In genomic region chr5:103773100-103773552, GRCm38 (mm10) we compare ENCODE assay signal across 8 mouse cellular contexts.
A peak's percentile ranks its signal among the peaks of the same experiment; 100 is the strongest.
DNase-seq lines count a peak whose midpoint lies in the region; ATAC-seq and TF ChIP-seq lines count a peak whose summit lies in the region.

No protein-coding gene starts in this region.

- peak; percentile 79 for ATAC-seq in forebrain, embryonic 15.5 days (replicated peaks)
- peak; percentile 75 for ATAC-seq in hindbrain, postnatal 0 days
- ATAC-seq in lung, embryonic 14.5 days (ENCODE audit: insufficient read depth), result peak; percentile 70; the same call in 1 of the 2 replicates
- no peak for ATAC-seq in inflammation-experienced regulatory T-cells, adult 6 months

- no peaks in the 10 kb centered on the region for H3K27me3 ChIP-seq in forebrain, embryonic 15.5 days
- H3K27me3 ChIP-seq in hindbrain, postnatal 0 days (ENCODE audit: insufficient read depth, low read length), result no peaks in the 10 kb centered on the region
- no peaks in the 10 kb centered on the region for H3K27me3 ChIP-seq in lung, embryonic 14.5 days (ENCODE audit: insufficient read depth, low read length)

- 0 out of 2 replicates have a peak overlapping the region, but pooled peaks have one; percentile 0 for H3K4me3 ChIP-seq in forebrain, embryonic 15.5 days
- H3K4me3 ChIP-seq in hindbrain, postnatal 0 days (ENCODE audit: low read length), result no peak overlapping the region
- H3K4me3 ChIP-seq in lung, embryonic 14.5 days (ENCODE audit: low read depth, low read length), result no peak overlapping the region

- H3K9me3 ChIP-seq in forebrain, embryonic 15.5 days, result no peaks in the 10 kb centered on the region
- H3K9me3 ChIP-seq in hindbrain, postnatal 0 days (ENCODE audit: low read length), result no peaks in the 10 kb centered on the region
- H3K9me3 ChIP-seq in lung, embryonic 14.5 days (ENCODE audit: low read depth, low read length), result no peaks in the 10 kb centered on the region

- WGBS in forebrain, embryonic 15.5 days, result under 1% methylated on average over 5 of the region's 5 CpGs
- WGBS in hindbrain, postnatal 0 days, result 4% methylated on average over 5 of the region's 5 CpGs
- 18% methylated on average over 5 of the region's 5 CpGs for WGBS in lung, embryonic 14.5 days

- no peak overlapping the region for H3K9ac ChIP-seq in forebrain, embryonic 15.5 days (replicated peaks)
- H3K9ac ChIP-seq in hindbrain, postnatal 0 days (replicated peaks; ENCODE audit: low read length), result no peak overlapping the region
- peak overlapping the region; percentile 21; the same call in 1 of the 2 replicates for H3K9ac ChIP-seq in lung, embryonic 14.5 days

- no peak for TF ChIP-seq CTCF in hindbrain, postnatal 0 days (IDR thresholded peaks at IDR 0.05; ENCODE audit: low read depth)
- no peak for TF ChIP-seq CTCF in lung, embryonic 14.5 days (IDR thresholded peaks at IDR 0.05; ENCODE audit: low read depth)

- peak overlapping the region; percentile 85 for H3K27ac ChIP-seq in forebrain, embryonic 15.5 days (replicated peaks)
- peak overlapping the region; percentile 72; the same call in 1 of the 2 replicates for H3K27ac ChIP-seq in hindbrain, postnatal 0 days
- peak overlapping the region; percentile 74 for H3K27ac ChIP-seq in lung, embryonic 14.5 days (ENCODE audit: low read depth)

- no peaks in the 10 kb centered on the region for H3K36me3 ChIP-seq in forebrain, embryonic 15.5 days
- no peaks in the 10 kb centered on the region for H3K36me3 ChIP-seq in hindbrain, postnatal 0 days (ENCODE audit: insufficient read depth, low read length)
- no peaks in the 10 kb centered on the region for H3K36me3 ChIP-seq in lung, embryonic 14.5 days (ENCODE audit: insufficient read depth)

- H3K4me1 ChIP-seq in forebrain, embryonic 15.5 days, result peaks cover 29% of the 10 kb centered on the region
- 0 out of 2 replicates have a peak, but pooled peaks cover 13% of the 10 kb centered on the region for H3K4me1 ChIP-seq in hindbrain, postnatal 0 days (ENCODE audit: insufficient read depth, low read length)
- peaks cover 13% of the 10 kb centered on the region; the same call in 1 of the 2 replicates for H3K4me1 ChIP-seq in lung, embryonic 14.5 days (ENCODE audit: insufficient read depth)

- peak; percentile 40 to 49 for DNase-seq in layer of hippocampus, postnatal 10 days (ENCODE audit: low spot score in 2 of 2)
- no peak for DNase-seq in layer of hippocampus, adult 8-10 months (ENCODE audit: low spot score in 2 of 2)
- DNase-seq in hindbrain, postnatal 0 days (ENCODE audit: low spot score), result peak; percentile 64
- peak; percentile 77 for DNase-seq in lung, embryonic 14.5 days
- peak; percentile 76 for DNase-seq in skeletal muscle tissue, adult 2 months (ENCODE audit: low read depth, low spot score)
- DNase-seq in layer of hippocampus, adult 9-10 months (ENCODE audit: low spot score), result no peak

- peak overlapping the region; percentile 36 for H3K4me2 ChIP-seq in forebrain, embryonic 15.5 days (replicated peaks)
- peak overlapping the region; percentile 37 for H3K4me2 ChIP-seq in hindbrain, postnatal 0 days (ENCODE audit: low read depth, low read length)
- H3K4me2 ChIP-seq in lung, embryonic 14.5 days, result peak overlapping the region; percentile 39

Comparison
In these comparisons a context has a peak if more than half of its experiments do, and no peak if none do; other contexts are left out.
1. DNase-seq: peak in layer of hippocampus, postnatal 10 days (2 of 2), hindbrain, postnatal 0 days (single experiment), lung, embryonic 14.5 days (single experiment) and skeletal muscle tissue, adult 2 months (single experiment); none in layer of hippocampus, adult 8-10 months (0 of 2) and layer of hippocampus, adult 9-10 months (single experiment).
2. Peak in every context shown above with its lines, with median percentiles within 50 percentile points of each other: H3K27ac ChIP-seq and H3K4me2 ChIP-seq.